In the genomic region with DNA sequence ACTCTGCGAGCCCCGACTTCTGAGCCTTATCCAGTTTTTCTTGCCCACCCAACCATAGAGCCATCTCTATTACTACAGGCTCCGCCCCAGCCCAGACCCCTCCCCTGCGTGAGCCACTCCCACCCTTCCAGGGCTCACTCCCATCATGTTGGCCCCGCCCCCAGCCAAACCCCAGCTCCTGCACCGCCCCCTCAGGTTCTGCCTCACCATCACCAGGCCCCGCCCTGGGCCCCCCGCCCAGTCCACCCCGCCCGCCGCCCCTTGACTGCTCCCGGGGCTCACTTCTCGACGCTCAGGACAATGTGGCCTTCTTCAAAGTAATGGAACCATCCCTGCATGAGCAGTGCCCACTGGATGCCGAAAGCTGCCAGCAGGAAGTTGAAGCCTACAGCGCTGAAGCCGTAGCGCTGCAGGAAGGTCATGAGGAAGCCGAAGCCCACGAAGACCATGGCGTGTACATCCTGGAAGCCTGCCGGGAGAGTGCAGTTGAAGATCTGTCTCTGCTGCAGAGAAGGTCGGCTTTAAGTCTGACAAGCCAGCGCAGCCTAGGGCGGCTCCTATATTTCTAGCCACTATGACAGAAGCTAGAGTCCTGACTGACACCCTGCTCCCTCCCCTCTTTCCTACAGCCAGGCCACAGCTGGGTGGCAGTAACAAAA, we compare ENCODE assay signal across 8 mouse cellular contexts. TPM values are rescaled to one million over a fixed set of nuclear protein-coding genes. Genes with fewer than 3 reads are reported as not detected.
DNase-seq lines count a peak whose midpoint lies in the region; ATAC-seq lines count a peak whose summit lies in the region.

No protein-coding gene starts in this region.

- no peak for DNase-seq in heart, adult 11 months
- peak; percentile 86 for DNase-seq in R1 (ENCODE audit: low read depth, low spot score)
- no peak for DNase-seq in natural killer cell, adult 2 months (ENCODE audit: low spot score in 2 of 2)
- DNase-seq in urinary bladder, adult 18-20 months (ENCODE audit: low spot score in 2 of 2) = no peak

- no peaks in the 10 kb centered on the region for H3K36me3 ChIP-seq in heart, embryonic 13.5 days
- H3K36me3 ChIP-seq in liver, embryonic 15.5 days (replicated peaks) = no peaks in the 10 kb centered on the region
- H3K36me3 ChIP-seq in stomach, embryonic 15.5 days = no peaks in the 10 kb centered on the region

- peak overlapping the region; percentile 65 for H3K4me2 ChIP-seq in heart, embryonic 13.5 days
- H3K4me2 ChIP-seq in liver, embryonic 15.5 days = peak overlapping the region; percentile 52
- H3K4me2 ChIP-seq in stomach, embryonic 15.5 days = peak overlapping the region; percentile 65

- WGBS in heart, embryonic 13.5 days = 4% methylated on average over 25 of the region's 25 CpGs
- 3% methylated on average over 25 of the region's 25 CpGs for WGBS in liver, embryonic 15.5 days (ENCODE audit: insufficient replicate concordance)
- WGBS in stomach, embryonic 15.5 days = 2% methylated on average over 25 of the region's 25 CpGs

- no peaks in the 10 kb centered on the region for H3K9me3 ChIP-seq in heart, embryonic 13.5 days
- H3K9me3 ChIP-seq in liver, embryonic 15.5 days (replicated peaks) = no peaks in the 10 kb centered on the region
- H3K9me3 ChIP-seq in stomach, embryonic 15.5 days = no peaks in the 10 kb centered on the region

- peaks cover 99% of the 10 kb centered on the region for H3K27me3 ChIP-seq in heart, embryonic 13.5 days (replicated peaks)
- H3K27me3 ChIP-seq in liver, embryonic 15.5 days = peaks cover 59% of the 10 kb centered on the region
- H3K27me3 ChIP-seq in stomach, embryonic 15.5 days (replicated peaks) = peaks cover 28% of the 10 kb centered on the region

- no peak overlapping the region for H3K27ac ChIP-seq in heart, embryonic 13.5 days (replicated peaks)
- H3K27ac ChIP-seq in liver, embryonic 15.5 days (replicated peaks) = no peak overlapping the region
- no peak overlapping the region for H3K27ac ChIP-seq in stomach, embryonic 15.5 days

- H3K4me3 ChIP-seq in heart, embryonic 13.5 days = peak overlapping the region; percentile 36
- H3K4me3 ChIP-seq in liver, embryonic 15.5 days (replicated peaks) = 0 out of 2 replicates have a peak overlapping the region, but pooled peaks have one; percentile 21
- H3K4me3 ChIP-seq in stomach, embryonic 15.5 days (replicated peaks) = peak overlapping the region; percentile 24

- H3K9ac ChIP-seq in heart, embryonic 13.5 days = no peak overlapping the region
- H3K9ac ChIP-seq in liver, embryonic 15.5 days = no peak overlapping the region
- no peak overlapping the region for H3K9ac ChIP-seq in stomach, embryonic 15.5 days

- peak; percentile 46; the same call in 1 of the 2 replicates for ATAC-seq in heart, embryonic 13.5 days (ENCODE audit: extremely low read depth, insufficient number of reproducible peaks, low FRiP score, low TSS enrichment)
- peak; percentile 68 for ATAC-seq in granulocyte monocyte progenitor cell, adult 5-6 weeks (replicated peaks; ENCODE audit: poor library complexity, severe bottlenecking)
- ATAC-seq in liver, embryonic 15.5 days (ENCODE audit: insufficient read depth) = peak; percentile 18; the same call in 1 of the 2 replicates
- ATAC-seq in stomach, embryonic 15.5 days (ENCODE audit: insufficient read depth, low FRiP score, low read depth) = peak; percentile 59; the same call in 1 of the 2 replicates

- H3K4me1 ChIP-seq in heart, embryonic 13.5 days = peaks cover 8% of the 10 kb centered on the region
- no peaks in the 10 kb centered on the region; the same call in 1 of the 2 replicates for H3K4me1 ChIP-seq in liver, embryonic 15.5 days (replicated peaks)
- H3K4me1 ChIP-seq in stomach, embryonic 15.5 days = peaks cover 7% of the 10 kb centered on the region; the same call in 1 of the 2 replicates

RNA-seq across cellular contexts. Expression of a gene that starts 10.1 kb away (rescaled TPM):
- 0.25 TPM in 1 of 2 replicates, not detected in the other for polyA plus RNA-seq in heart, embryonic 13.5 days (2015; fragmentation: Nextera tagmentation; extraction: Ambion mirVana)
- total RNA-seq in granulocyte monocyte progenitor cell, adult 5-6 weeks (2014; fragmentation: Nextera tagmentation) = 1.2 TPM in 1 of 2 replicates, not detected in the other
- 0.13 and 0.21 TPM in 2 replicates for total RNA-seq in granulocyte monocyte progenitor cell, adult 5-6 weeks (2017)
- 0.24 TPM in 1 of 2 replicates, not detected in the other for polyA plus RNA-seq in liver, embryonic 15.5 days (2015; fragmentation: Nextera tagmentation; extraction: Ambion mirVana)
- 0.10 and 0.41 TPM in 2 replicates for polyA plus RNA-seq in stomach, embryonic 15.5 days (2015; fragmentation: Nextera tagmentation; extraction: Ambion mirVana)

RNA-seq across cellular contexts. Expression of a gene that starts 52.6 kb away (rescaled TPM):
- polyA plus RNA-seq in heart, embryonic 13.5 days (2015; fragmentation: Nextera tagmentation; extraction: Ambion mirVana) = 5.2 and 5.9 TPM in 2 replicates
- total RNA-seq in granulocyte monocyte progenitor cell, adult 5-6 weeks (2014; fragmentation: Nextera tagmentation) = 26.5 and 36.5 TPM in 2 replicates
- total RNA-seq in granulocyte monocyte progenitor cell, adult 5-6 weeks (2017) = 14.0 and 14.3 TPM in 2 replicates
- 6.3 and 7.5 TPM in 2 replicates for polyA plus RNA-seq in liver, embryonic 15.5 days (2015; fragmentation: Nextera tagmentation; extraction: Ambion mirVana)
- 9.2 and 10.6 TPM in 2 replicates for polyA plus RNA-seq in stomach, embryonic 15.5 days (2015; fragmentation: Nextera tagmentation; extraction: Ambion mirVana)

Comparison
In these comparisons a context has a peak if more than half of its experiments do, and no peak if none do; other contexts are left out.
1. ATAC-seq: peak in every context shown above with its lines; median percentile 68 in granulocyte monocyte progenitor cell, adult 5-6 weeks; 59 in stomach, embryonic 15.5 days; 46 in heart, embryonic 13.5 days; 18 in liver, embryonic 15.5 days.